Mouse (Mus musculus) limb, embryonic 12.5 days (tissue): ENCODE measurements around the gene Ifit1. TPM values are rescaled to one million over a fixed set of nuclear protein-coding genes. Genes with fewer than 3 reads are reported as not detected.

ENCODE experiments used
- ATAC-seq: fragments of 200-750 bp; cut with Nextera tagmentation; 2 replicates; pipeline ENCODE4 v1.8.0; 2017; ENCODE audit warnings: low read depth, moderate TSS enrichment; ENCODE audit not compliant: insufficient number of reproducible peaks, insufficient read depth, low FRiP score, low TSS enrichment
- H3K27ac ChIP-seq: fragments of 300-500 bp; sonication (generic); 2 replicates; pipeline ENCODE4 v1.5.1; 2016; ENCODE audit warnings: mild to moderate bottlenecking, moderate library complexity
- H3K27me3 ChIP-seq: fragments of 300-500 bp; sonication (generic); 2 replicates; pipeline ENCODE4 v1.6.1; 2016; ENCODE audit warnings: mild to moderate bottlenecking, moderate library complexity
- H3K36me3 ChIP-seq: fragments of 300-500 bp; sonication (generic); 2 replicates; pipeline ENCODE4 v1.6.1; 2016; ENCODE audit warnings: mild to moderate bottlenecking, moderate library complexity
- H3K4me1 ChIP-seq: fragments of 300-500 bp; sonication (generic); replicated peaks from 2 replicates; pipeline ENCODE4 v1.6.1; 2016
- H3K4me2 ChIP-seq: fragments of 300-500 bp; sonication (generic); 2 replicates; pipeline ENCODE4 v1.6.1; 2016; ENCODE audit warnings: mild to moderate bottlenecking, moderate library complexity
- H3K4me3 ChIP-seq: fragments of 300-500 bp; sonication (generic); replicated peaks from 2 replicates; pipeline ENCODE4 v1.5.1; 2016; ENCODE audit warnings: mild to moderate bottlenecking
- H3K9ac ChIP-seq: fragments of 300-500 bp; sonication (generic); replicated peaks from 2 replicates; pipeline ENCODE4 v1.6.1; 2016; ENCODE audit warnings: mild to moderate bottlenecking, moderate library complexity
- H3K9me3 ChIP-seq: fragments of 300-500 bp; sonication (generic); 2 replicates; pipeline ENCODE4 v1.6.1; 2016; ENCODE audit warnings: mild to moderate bottlenecking, moderate library complexity
- WGBS: fragments of 180-500 bp; shearing (Covaris S2); methylation state at CpG from one replicate; pipeline ENCODE4 v1.1.7; 2016; 5-methylcytosine and 5-hydroxymethylcytosine counted together
- polyA plus RNA-seq: library from polyadenylated mRNA; unstranded; fragments of >200 nt; fragmentation: Nextera tagmentation; extraction: Ambion mirVana; gene quantifications from 2 replicates; pipeline ENCODE4 v1.2.1, GENCODE M21; 2016

Gene Ifit1
- polyA plus RNA-seq, 1 experiment from 2014 or later, result 0.39 TPM

DNA sequence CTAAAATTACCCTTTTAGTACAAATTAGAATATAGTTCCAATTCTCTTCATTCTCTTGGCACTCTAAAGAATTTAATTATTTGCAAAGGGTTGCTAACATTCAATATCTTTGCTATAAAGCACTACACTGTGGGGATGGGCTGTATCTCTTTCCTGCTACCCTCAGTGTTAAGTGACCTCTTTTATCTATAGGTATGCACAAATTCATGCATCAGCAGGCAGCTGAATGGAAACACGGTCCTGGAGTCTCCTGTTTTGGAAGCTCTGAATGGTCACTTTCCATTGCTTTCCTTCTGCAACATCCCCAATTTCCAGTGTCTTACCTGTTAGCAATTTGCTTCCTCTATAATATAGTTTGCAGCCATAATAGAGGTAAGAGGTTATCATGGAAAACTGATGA, 58.2 kb downstream of the Ifit1 start:
- Histone ChIP-seq H3K27me3 (no peaks in the 10 kb centered on the region), H3K4me3 (no peak overlapping the region), H3K9me3 (no peaks in the 10 kb centered on the region), H3K27ac (no peak overlapping the region), H3K9ac (no peak overlapping the region), H3K36me3 (no peaks in the 10 kb centered on the region), H3K4me1 (no peaks in the 10 kb centered on the region), H3K4me2 (no peak overlapping the region)
- WGBS, result 67% methylated on average over 1 of the region's 1 CpGs
- no peak for ATAC-seq

DNA sequence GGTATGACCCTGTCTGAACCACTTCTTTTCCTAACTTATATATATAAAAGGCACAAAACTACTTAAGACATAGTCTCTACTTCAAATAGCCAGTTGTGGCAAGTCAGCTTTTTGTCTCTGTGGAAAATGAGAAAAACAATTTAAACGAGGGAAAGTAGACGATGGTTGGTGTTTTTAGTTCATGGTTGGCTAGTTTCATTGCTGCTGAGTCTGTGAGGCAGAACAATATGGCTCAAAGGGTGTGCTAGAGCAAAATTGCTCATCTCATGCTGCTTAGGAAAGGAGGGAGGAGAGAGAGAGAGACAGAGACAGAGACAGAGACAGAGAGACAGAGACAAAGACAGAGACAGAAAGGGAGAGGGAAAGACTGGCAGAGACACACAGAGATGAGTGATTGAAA, 58.6 kb downstream of the Ifit1 start:
- 88% methylated on average over 2 of the region's 2 CpGs for WGBS
- no peaks in the 10 kb centered on the region for H3K4me1 ChIP-seq
- H3K4me2 ChIP-seq, result no peak overlapping the region
- ATAC-seq, result no peak
- no peaks in the 10 kb centered on the region for H3K36me3 ChIP-seq
- H3K27ac ChIP-seq, result no peak overlapping the region
- no peaks in the 10 kb centered on the region for H3K9me3 ChIP-seq
- no peaks in the 10 kb centered on the region for H3K27me3 ChIP-seq
- no peak overlapping the region for H3K9ac ChIP-seq
- H3K4me3 ChIP-seq, result no peak overlapping the region

Other genes starting within 250 kb of the Ifit1 start
- 5.4 and 9.6 TPM in 2 replicates for gene Ch25h, start 165.7 kb upstream of the Ifit1 start, polyA plus RNA-seq
- 25.9 and 27.9 TPM in 2 replicates for gene Lipa, start 113.4 kb upstream of the Ifit1 start, polyA plus RNA-seq
- 9.0 and 10.3 TPM in 2 replicates for gene Ifit2, start 90.2 kb upstream of the Ifit1 start, polyA plus RNA-seq
- 2.1 and 3.6 TPM in 2 replicates for gene Ifit3, start 57.3 kb upstream of the Ifit1 start, polyA plus RNA-seq
- gene Ifit1bl1, start 38.9 kb upstream of the Ifit1 start, polyA plus RNA-seq, result 0.21 and 0.40 TPM in 2 replicates
- gene Ifit3b, start 32.9 kb upstream of the Ifit1 start, polyA plus RNA-seq, result 0.67 and 1.1 TPM in 2 replicates
- 0.14 and 0.18 TPM in 2 replicates for gene Ifit1bl2, start 128 bp upstream of the Ifit1 start, polyA plus RNA-seq
- gene Slc16a12, start 106.4 kb downstream of the Ifit1 start, polyA plus RNA-seq, result 0.66 and 0.79 TPM in 2 replicates
- 8.4 and 9.4 TPM in 2 replicates for gene Pank1, start 238.6 kb downstream of the Ifit1 start, polyA plus RNA-seq